Mouse (Mus musculus) spleen, adult 2 months (tissue): ENCODE data around the gene Rere.

Experiments used
- CTCF ChIP-seq: fragments of 200-500 bp; IDR thresholded peaks from 2 replicates; pipeline ENCODE4 v1.5.1; 2011; ENCODE audit warnings: mild to moderate bottlenecking, inconsistent platforms; ENCODE audit not compliant: insufficient read depth, insufficient read length, insufficient replicate concordance; ENCODE audit errors: extremely low read depth
- POLR2A ChIP-seq: fragments of 200-500 bp; IDR thresholded peaks from 2 replicates; pipeline ENCODE4 v1.6.1; 2011; ENCODE audit warnings: low read depth, low read length, inconsistent platforms

- TF ChIP-seq POLR2A, result no peak
- TF ChIP-seq CTCF, result no peak
Observed at GRCm38 (mm10) chr4:150462367-150462766, 180.9 kb downstream of the Rere start.
